Mouse (Mus musculus): ENCODE results near the gene Bloc1s1. TPM values are rescaled to one million over a fixed set of nuclear protein-coding genes. Genes with fewer than 3 reads are reported as not detected.
A peak's percentile ranks its signal among the peaks of the same experiment; 100 is the strongest.

Bloc1s1 gene
- polyA plus RNA-seq (2015; fragmentation: Nextera tagmentation; extraction: Ambion mirVana) = 266 and 268 TPM in 2 replicates

GRCm38 (mm10) chr10:128923935-128924334 is at the start of gene Bloc1s1:
Gene Bloc1s1 (minus strand): TSS chr10:128924035.
- no peaks in the 10 kb centered on the region for H3K27me3 ChIP-seq
- peak within 1 kb of the TSS; percentile 83 for H3K4me3 ChIP-seq
- 61% methylated on average over 9 of the region's 9 CpGs for WGBS
- H3K27ac ChIP-seq (replicated peaks) = peak within 1 kb of the TSS; percentile 96
- H3K4me1 ChIP-seq (replicated peaks) = peaks cover 59% of the 10 kb centered on the region
- no peaks in the 10 kb centered on the region for H3K36me3 ChIP-seq
- peak within 1 kb of the TSS; percentile 91 for H3K4me2 ChIP-seq
- ATAC-seq (ENCODE audit: low FRiP score, low read depth) = no peak
- peak within 1 kb of the TSS; percentile 86 for H3K9ac ChIP-seq
- no peaks in the 10 kb centered on the region for H3K9me3 ChIP-seq

- ATAC-seq (ENCODE audit: low FRiP score, low read depth) = no peak
- Histone ChIP-seq H3K4me2 (no peak overlapping the region), H3K9me3 (no peaks in the 10 kb centered on the region), H3K27me3 (no peaks in the 10 kb centered on the region), H3K4me1 (replicated peaks) (no peaks in the 10 kb centered on the region; the same call in 1 of the 2 replicates), H3K36me3 (no peaks in the 10 kb centered on the region), H3K9ac (no peak overlapping the region), H3K4me3 (no peak overlapping the region), H3K27ac (replicated peaks) (no peak overlapping the region)
- WGBS = 74% methylated on average over 4 of the region's 4 CpGs
These were observed 49.0 kb upstream of the Bloc1s1 start for GRCm38 (mm10) chr10:128972841-128973240.

GRCm38 (mm10) chr10:128970740-128971250 is 47.0 kb upstream of the Bloc1s1 start:
- no peak for ATAC-seq (ENCODE audit: low FRiP score, low read depth)
- Histone ChIP-seq H3K9me3 (no peaks in the 10 kb centered on the region), H3K4me2 (no peak overlapping the region), H3K4me3 (no peak overlapping the region), H3K27ac (replicated peaks) (no peak overlapping the region), H3K9ac (no peak overlapping the region), H3K36me3 (no peaks in the 10 kb centered on the region), H3K4me1 (replicated peaks) (no peaks in the 10 kb centered on the region), H3K27me3 (no peaks in the 10 kb centered on the region)
- WGBS = 42% methylated on average over 1 of the region's 1 CpGs

- ATAC-seq (ENCODE audit: low FRiP score, low read depth) = no peak
- Histone ChIP-seq H3K36me3 (no peaks in the 10 kb centered on the region), H3K4me3 (no peak overlapping the region), H3K4me1 (replicated peaks) (no peaks in the 10 kb centered on the region), H3K9ac (no peak overlapping the region), H3K9me3 (no peaks in the 10 kb centered on the region), H3K4me2 (no peak overlapping the region), H3K27me3 (no peaks in the 10 kb centered on the region), H3K27ac (replicated peaks) (no peak overlapping the region)
- 56% methylated on average over 1 of the region's 1 CpGs for WGBS
These were observed 44.5 kb upstream of the Bloc1s1 start for GRCm38 (mm10) chr10:128968341-128968749.

- Histone ChIP-seq H3K4me3 (no peak overlapping the region), H3K9ac (no peak overlapping the region), H3K27ac (replicated peaks) (no peak overlapping the region), H3K36me3 (no peaks in the 10 kb centered on the region), H3K4me1 (replicated peaks) (no peaks in the 10 kb centered on the region), H3K9me3 (no peaks in the 10 kb centered on the region), H3K4me2 (no peak overlapping the region), H3K27me3 (no peaks in the 10 kb centered on the region)
- ATAC-seq (ENCODE audit: low FRiP score, low read depth) = no peak
- 90% methylated on average over 6 of the region's 6 CpGs for whole genome bisulfite sequencing
These were observed 42.0 kb upstream of the Bloc1s1 start for GRCm38 (mm10) chr10:128965871-128966270.

- no peak for ATAC-seq (ENCODE audit: low FRiP score, low read depth)
- no peak overlapping the region for H3K9ac ChIP-seq
- no peaks in the 10 kb centered on the region for H3K27me3 ChIP-seq
- no peaks in the 10 kb centered on the region for H3K36me3 ChIP-seq
- no peak overlapping the region for H3K27ac ChIP-seq (replicated peaks)
- H3K4me1 ChIP-seq (replicated peaks) = no peaks in the 10 kb centered on the region
- H3K4me2 ChIP-seq = no peak overlapping the region
- no peak overlapping the region for H3K4me3 ChIP-seq
- WGBS = 86% methylated on average over 2 of the region's 2 CpGs
- H3K9me3 ChIP-seq = no peaks in the 10 kb centered on the region
These were observed 41.1 kb upstream of the Bloc1s1 start for GRCm38 (mm10) chr10:128964961-128965360.

GRCm38 (mm10) chr10:128960590-128961584 is 37.1 kb upstream of the Bloc1s1 start, which contains the start of gene Mettl7b:
Gene Mettl7b (minus strand): TSS chr10:128960988.
- no peak for ATAC-seq (ENCODE audit: low FRiP score, low read depth)
- no peaks in the 10 kb centered on the region for H3K27me3 ChIP-seq
- H3K36me3 ChIP-seq = no peaks in the 10 kb centered on the region
- H3K27ac ChIP-seq (replicated peaks) = no peak within 1 kb of the TSS
- no peak within 1 kb of the TSS for H3K4me3 ChIP-seq
- no peak within 1 kb of the TSS for H3K9ac ChIP-seq
- WGBS = 87% methylated on average over 12 of the region's 12 CpGs
- H3K4me2 ChIP-seq = no peak within 1 kb of the TSS
- no peaks in the 10 kb centered on the region for H3K9me3 ChIP-seq
- H3K4me1 ChIP-seq (replicated peaks) = no peaks in the 10 kb centered on the region

- no peak for ATAC-seq (ENCODE audit: low FRiP score, low read depth)
- H3K27ac ChIP-seq (replicated peaks) = no peak overlapping the region
- H3K4me1 ChIP-seq (replicated peaks) = no peaks in the 10 kb centered on the region
- no peak overlapping the region for H3K4me2 ChIP-seq
- no peak overlapping the region for H3K9ac ChIP-seq
- no peak overlapping the region for H3K4me3 ChIP-seq
- H3K27me3 ChIP-seq = no peaks in the 10 kb centered on the region
- no peaks in the 10 kb centered on the region for H3K9me3 ChIP-seq
- H3K36me3 ChIP-seq = no peaks in the 10 kb centered on the region
- 81% methylated on average over 4 of the region's 4 CpGs for WGBS
These were observed 36.3 kb upstream of the Bloc1s1 start for GRCm38 (mm10) chr10:128960142-128960541.

GRCm38 (mm10) chr10:128958340-128958739 is 34.5 kb upstream of the Bloc1s1 start:
- Histone ChIP-seq H3K9me3 (no peaks in the 10 kb centered on the region), H3K4me3 (no peak overlapping the region), H3K4me2 (no peak overlapping the region), H3K4me1 (replicated peaks) (no peaks in the 10 kb centered on the region), H3K27me3 (no peaks in the 10 kb centered on the region), H3K27ac (replicated peaks) (no peak overlapping the region), H3K36me3 (no peaks in the 10 kb centered on the region), H3K9ac (no peak overlapping the region)
- 78% methylated on average over 10 of the region's 10 CpGs for whole genome bisulfite sequencing
- ATAC-seq (ENCODE audit: low FRiP score, low read depth) = no peak

- Histone ChIP-seq H3K9ac (no peak overlapping the region), H3K36me3 (no peaks in the 10 kb centered on the region), H3K4me2 (no peak overlapping the region), H3K4me1 (replicated peaks) (no peaks in the 10 kb centered on the region), H3K4me3 (no peak overlapping the region), H3K9me3 (no peaks in the 10 kb centered on the region), H3K27ac (replicated peaks) (no peak overlapping the region), H3K27me3 (no peaks in the 10 kb centered on the region)
- 75% methylated on average over 16 of the region's 16 CpGs for WGBS
- no peak for ATAC-seq (ENCODE audit: low FRiP score, low read depth)
These were observed 26.5 kb upstream of the Bloc1s1 start for GRCm38 (mm10) chr10:128950208-128950887.

- H3K9ac ChIP-seq = no peak overlapping the region
- no peak for ATAC-seq (ENCODE audit: low FRiP score, low read depth)
- H3K9me3 ChIP-seq = no peaks in the 10 kb centered on the region
- H3K27ac ChIP-seq (replicated peaks) = no peak overlapping the region
- 91% methylated on average over 4 of the region's 4 CpGs for WGBS
- no peaks in the 10 kb centered on the region for H3K27me3 ChIP-seq
- H3K4me3 ChIP-seq = no peak overlapping the region
- no peaks in the 10 kb centered on the region for H3K36me3 ChIP-seq
- H3K4me2 ChIP-seq = no peak overlapping the region
- H3K4me1 ChIP-seq (replicated peaks) = no peaks in the 10 kb centered on the region
These were observed 23.7 kb upstream of the Bloc1s1 start for GRCm38 (mm10) chr10:128947496-128947895.

- Histone ChIP-seq H3K27me3 (no peaks in the 10 kb centered on the region), H3K4me1 (replicated peaks) (no peaks in the 10 kb centered on the region), H3K4me2 (no peak overlapping the region), H3K27ac (replicated peaks) (no peak overlapping the region), H3K4me3 (no peak overlapping the region), H3K9me3 (no peaks in the 10 kb centered on the region), H3K9ac (no peak overlapping the region), H3K36me3 (no peaks in the 10 kb centered on the region)
- 18% methylated on average over 3 of the region's 3 CpGs for WGBS
- ATAC-seq (ENCODE audit: low FRiP score, low read depth) = peak; percentile 6; the same call in 1 of the 2 replicates
These were observed 21.8 kb upstream of the Bloc1s1 start for GRCm38 (mm10) chr10:128945675-128946074.
